Mouse (Mus musculus) right cerebral cortex, postnatal 25 days (tissue): ENCODE results near the gene Rcan3.

ENCODE experiments used
- DNase-seq: peaks from one replicate; pipeline ENCODE4 v3.0.0; 2022

Gene Rcan3

DNA sequence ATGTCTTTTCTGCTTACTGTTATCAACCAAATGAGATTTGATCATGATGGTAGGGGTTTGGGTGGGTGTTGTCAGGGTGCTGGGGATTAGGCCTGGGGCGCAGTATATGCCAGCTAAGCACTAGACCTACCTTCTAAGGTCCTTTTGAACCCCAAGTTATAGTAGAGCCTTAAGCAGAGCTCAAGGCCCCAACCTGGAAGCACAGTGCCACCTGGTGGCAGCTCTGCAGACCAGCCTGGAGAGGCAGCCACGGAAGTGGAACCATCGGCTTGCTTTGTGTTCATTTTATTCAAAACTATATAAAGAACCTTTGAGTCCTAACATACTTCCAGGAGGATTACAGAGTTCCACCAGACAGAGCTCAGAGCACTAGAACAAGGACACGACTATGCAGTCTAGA, 22.0 kb downstream of the Rcan3 start:
- DNase-seq: peak; percentile 30

- no peak for DNase-seq
Measured at GRCm38 (mm10) chr4:135406180-135406579, 27.5 kb downstream of the Rcan3 start.

GRCm38 (mm10) chr4:135404916-135405315, 28.7 kb downstream of the Rcan3 start:
- DNase-seq: no peak

GRCm38 (mm10) chr4:135404048-135404447, 29.6 kb downstream of the Rcan3 start:
- DNase-seq: no peak

DNA sequence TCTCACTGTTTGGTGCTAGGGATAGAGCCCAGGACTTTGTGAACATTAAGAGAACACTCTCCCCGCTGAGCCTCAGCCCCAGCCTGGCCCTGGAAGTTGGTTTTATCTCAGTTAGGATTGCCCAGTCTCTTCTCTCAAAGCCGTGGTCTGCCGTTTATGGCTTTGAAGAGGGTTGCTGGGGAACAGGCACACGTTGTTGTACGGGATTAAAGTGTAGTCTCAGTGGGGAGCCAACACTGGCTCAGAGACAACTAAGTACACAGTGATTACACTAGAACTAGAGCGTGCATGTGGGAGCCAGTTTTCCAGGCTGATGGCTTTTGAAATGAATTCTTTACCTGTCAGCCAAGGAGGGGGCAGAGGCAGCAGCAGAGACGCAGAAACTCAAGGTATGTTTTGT, 31.8 kb downstream of the Rcan3 start:
- DNase-seq: no peak

DNA sequence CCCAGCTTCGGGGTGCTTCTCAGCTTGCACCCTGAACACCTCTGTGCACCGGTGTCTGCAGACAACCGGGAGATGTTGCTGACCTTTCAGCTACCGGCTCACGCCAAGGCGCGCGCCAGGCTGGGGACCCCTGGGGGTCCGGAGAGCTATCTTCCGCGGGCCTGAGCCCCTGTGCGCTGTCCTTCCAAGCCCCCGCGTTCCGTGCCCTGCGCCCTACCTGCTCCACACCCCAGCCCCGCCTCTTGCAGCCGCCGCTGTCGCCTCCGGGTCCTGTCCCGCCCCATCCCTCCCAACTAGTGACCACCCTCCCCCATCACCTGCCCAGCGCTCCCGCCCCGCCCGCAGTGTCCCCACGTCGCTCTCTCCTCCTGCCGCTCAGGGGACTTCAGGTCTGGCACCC, 35.7 kb downstream of the Rcan3 start, which contains the start of gene Ncmap:
Ncmap (minus strand) TSS at position 237 of the 400 bp plus-strand sequence.
- no peak for DNase-seq

DNA sequence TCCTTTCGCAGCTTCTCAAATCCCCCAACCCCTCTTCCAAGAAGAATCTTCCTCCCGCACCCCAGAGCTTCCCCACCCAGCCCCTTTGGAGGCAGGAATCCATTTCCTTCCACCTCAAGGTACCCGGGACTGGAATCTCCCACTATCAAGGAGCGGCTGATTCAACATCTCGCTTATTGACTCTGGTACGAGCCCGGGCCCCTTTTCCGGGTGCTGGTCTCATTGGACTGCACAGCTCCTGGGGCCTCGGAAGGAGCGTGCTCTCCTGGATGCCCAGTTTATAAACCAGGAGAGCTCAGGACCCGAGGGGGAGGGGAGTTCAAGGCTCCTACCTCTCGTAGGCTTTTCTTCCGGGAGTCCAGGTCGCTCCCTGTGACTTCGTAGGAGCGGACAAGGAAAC, 36.1 kb downstream of the Rcan3 start:
- DNase-seq: no peak

DNA sequence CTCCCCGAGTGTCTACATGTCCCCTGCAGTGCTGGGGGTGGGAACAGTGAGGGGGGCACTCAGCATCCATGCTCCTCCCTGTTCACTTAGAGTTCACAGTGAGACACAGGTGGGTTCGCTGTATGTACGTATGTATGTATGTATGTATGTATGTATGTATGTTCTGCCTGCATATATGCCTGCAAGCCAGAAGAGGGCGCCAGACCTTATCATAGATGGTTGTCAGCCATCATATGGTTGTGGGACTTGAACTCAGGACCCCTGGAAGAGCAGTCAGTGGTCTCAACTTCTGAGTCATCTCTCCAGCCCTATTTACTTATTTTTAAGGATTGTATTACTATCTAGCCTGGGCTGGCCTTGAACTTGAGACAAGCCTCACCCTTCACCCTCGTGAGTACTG, 37.4 kb downstream of the Rcan3 start:
- DNase-seq: no peak

GRCm38 (mm10) chr4:135395375-135395774, 38.3 kb downstream of the Rcan3 start:
- DNase-seq: no peak

GRCm38 (mm10) chr4:135394666-135395065, 39.0 kb downstream of the Rcan3 start:
- DNase-seq: no peak

DNA sequence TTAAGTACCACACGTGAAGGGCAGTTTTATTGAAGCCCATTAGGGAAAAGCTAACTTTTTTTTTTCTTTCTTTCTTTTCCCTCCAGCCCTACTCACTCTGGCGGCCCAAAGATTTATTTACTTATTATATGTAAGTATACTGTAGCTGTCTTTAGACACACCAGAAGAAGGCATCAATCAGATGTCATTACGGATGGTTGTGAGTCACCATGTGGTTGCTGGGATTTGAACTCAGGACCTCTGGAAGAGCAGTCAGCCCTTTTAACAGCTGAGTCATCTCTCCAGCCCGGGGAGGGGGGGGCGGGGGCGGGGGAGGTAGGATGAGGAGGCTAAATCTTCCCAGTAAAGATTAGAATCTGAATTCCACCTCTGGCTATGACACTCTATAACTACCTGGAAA, 40.3 kb downstream of the Rcan3 start:
- no peak for DNase-seq

DNA sequence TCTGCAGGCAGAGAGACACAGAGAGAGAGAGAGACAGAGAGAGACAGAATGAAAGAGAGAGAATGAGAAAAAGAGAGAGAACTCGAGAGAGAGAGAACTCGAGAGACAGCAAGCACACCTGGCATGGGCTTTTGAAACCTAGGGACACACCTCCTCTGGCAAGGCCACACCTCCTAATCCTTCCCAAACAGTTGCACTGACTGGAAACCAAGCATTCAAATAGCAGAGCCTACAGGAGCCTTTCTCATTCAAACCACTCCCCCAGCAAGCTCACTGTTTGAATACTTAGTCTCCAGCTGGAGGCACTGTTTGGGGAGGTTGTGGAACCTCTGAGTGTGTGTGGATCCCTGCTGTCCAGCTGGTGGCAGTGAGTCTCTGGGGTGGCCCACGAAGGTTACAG, 40.9 kb downstream of the Rcan3 start:
- DNase-seq: no peak

DNA sequence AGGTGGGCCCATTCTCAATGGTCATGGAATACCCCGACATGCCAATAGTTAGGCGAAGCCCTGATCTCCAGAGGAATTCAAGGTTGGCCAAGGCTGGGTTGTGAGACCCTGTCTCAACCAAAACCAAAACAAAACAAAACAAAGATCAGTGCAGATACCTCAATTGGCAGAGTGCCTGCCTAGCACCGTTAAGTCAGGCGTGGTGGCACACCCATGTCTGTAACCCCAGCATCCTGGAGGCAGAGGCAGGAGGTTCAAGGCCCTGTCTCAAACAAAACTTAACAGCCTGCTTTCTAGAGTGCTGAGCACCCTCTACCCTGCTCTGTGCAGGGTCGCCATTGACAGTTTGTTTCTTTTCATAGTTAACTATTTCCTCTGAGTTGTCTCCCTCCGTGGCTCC, 42.6 kb downstream of the Rcan3 start:
- no peak for DNase-seq

GRCm38 (mm10) chr4:135385614-135386013, 48.0 kb downstream of the Rcan3 start:
- DNase-seq: no peak

DNA sequence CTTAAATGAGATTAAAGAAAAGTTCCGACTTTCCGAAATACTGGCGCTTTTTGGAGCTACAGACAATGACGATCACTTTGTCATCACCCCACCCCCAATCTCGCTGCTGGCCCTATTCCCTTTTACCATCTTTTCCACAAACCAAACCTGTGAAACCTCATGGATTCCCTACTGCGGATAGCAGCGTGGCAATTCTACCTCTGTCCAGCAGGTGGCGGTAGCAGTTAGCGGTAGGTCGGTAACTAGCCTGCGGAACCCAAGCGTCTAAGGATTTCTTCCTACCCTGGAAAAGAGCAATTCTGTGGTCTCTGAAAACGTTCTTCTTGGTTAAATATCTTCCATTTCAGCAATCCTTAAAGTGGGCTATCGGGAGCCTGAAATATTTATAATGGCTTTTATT, 51.3 kb downstream of the Rcan3 start:
- DNase-seq: peak; percentile 52

GRCm38 (mm10) chr4:135381355-135381754, 52.3 kb downstream of the Rcan3 start:
- no peak for DNase-seq

DNA sequence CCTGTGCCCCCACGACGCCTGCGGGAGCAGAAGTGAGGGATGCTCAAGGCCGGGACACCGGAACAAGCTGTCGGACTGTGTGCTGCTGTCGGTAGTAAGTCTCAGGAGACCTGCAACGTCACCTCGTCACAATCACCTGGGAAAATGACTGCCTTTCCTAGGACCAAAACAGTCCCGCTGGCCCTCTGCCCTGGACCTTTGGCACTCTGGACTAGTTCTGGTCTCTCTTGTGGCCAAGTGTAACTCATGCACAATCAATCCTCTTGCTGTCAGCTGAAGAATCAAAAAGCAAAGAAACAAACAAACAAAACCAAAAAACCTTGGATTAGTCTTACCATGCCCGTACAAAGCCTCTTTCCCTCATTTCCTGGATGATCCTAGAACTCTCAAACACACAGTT, 56.4 kb downstream of the Rcan3 start:
- no peak for DNase-seq

- DNase-seq: no peak
Measured at GRCm38 (mm10) chr4:135375444-135375843, 58.2 kb downstream of the Rcan3 start.

- no peak for DNase-seq
Measured at GRCm38 (mm10) chr4:135373299-135373698, 60.4 kb downstream of the Rcan3 start.

DNA sequence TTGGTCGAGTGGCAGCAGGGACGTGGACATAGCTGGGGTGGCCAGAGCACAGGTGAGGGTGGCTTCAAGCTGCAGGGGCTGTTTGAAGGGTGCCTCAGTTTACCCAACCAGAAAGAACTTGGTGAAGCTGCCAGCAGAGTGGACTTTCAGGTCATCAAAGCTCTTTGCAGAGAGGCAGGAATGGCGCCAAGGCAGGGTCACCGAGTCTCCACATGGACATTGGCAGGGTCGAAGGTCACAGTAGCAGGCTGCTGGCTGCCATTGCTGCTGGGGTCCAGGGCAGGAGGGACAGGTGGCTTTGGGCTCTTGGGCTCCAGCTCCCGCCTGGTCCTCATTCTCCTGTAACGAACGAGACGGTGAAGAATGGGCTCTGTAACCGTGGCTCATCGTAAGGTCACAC, 63.3 kb downstream of the Rcan3 start:
- no peak for DNase-seq

DNA sequence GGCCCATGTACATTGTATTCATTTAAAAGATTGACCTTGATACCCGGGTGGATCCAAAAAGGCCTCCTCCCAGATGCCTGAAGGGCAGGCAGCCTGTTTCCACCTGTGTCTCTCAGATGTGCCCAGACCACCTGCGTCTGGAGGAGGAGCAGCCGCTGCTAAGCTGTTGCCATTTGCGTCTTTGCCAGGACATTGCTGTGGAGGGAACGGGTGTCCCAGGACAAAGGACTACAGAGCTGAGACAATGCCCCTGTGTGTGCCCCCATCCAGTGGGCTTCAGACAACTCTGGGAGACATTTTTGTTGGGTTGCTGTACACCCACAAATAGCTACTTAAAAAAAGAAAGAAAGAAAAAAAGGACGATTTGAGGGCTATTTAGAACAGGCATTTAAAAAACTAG, 70.8 kb downstream of the Rcan3 start:
- no peak for DNase-seq
